Mouse (Mus musculus) testis, adult 2 months (tissue): ENCODE results near the gene Slc31a1.

ENCODE experiments used
- CTCF ChIP-seq: fragments of 200-500 bp; IDR thresholded peaks from 2 replicates; pipeline ENCODE4 v1.5.1; 2012; ENCODE audit warnings: low read depth, mild to moderate bottlenecking, inconsistent platforms, low read length, moderate library complexity; ENCODE audit not compliant: control insufficient read depth, insufficient read depth, insufficient replicate concordance
- POLR2A ChIP-seq: fragments of 200-500 bp; IDR thresholded peaks from 2 replicates; pipeline ENCODE4 v1.6.1; 2012; ENCODE audit warnings: low read depth, mild to moderate bottlenecking, inconsistent platforms, low read length, moderate library complexity; ENCODE audit not compliant: control insufficient read depth

DNA sequence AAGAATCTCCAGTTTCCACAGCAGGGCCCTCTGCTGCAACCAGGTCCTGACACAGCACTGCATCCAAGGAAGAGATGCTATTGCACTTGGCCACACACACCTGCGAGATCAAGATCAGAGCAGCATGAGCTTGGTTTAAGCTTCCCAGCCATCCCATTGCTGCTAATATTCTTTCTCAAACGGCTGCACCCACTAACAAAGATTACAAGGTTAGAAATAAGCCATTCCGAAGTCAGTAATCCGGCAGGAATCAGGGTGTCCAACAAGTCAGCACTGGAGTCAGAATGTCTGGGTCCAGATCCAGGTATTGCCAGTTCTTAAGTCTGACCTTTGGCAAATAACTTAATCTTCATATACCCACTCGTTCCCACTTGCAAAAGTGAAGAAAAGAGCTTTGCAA lies 22.0 kb upstream of the Slc31a1 start:
- TF ChIP-seq CTCF (no peak), POLR2A (no peak)
